Mouse (Mus musculus) heart, adult 2 months (tissue): Measurements from ENCODE around the gene Fam104a.
A peak's percentile ranks its signal among the peaks of the same experiment; 100 is the strongest.

Experiments used
- CTCF ChIP-seq: fragments of 200-600 bp; IDR thresholded peaks from 2 replicates; pipeline ENCODE4 v1.8.1; 2022; ENCODE audit warnings: antibody characterized with exemption, mild to moderate bottlenecking, moderate library complexity
- EP300 ChIP-seq: fragments of 200-500 bp; IDR thresholded peaks from 2 replicates; pipeline ENCODE4 v1.6.1; 2011; ENCODE audit warnings: low read depth, low read length, control low read depth; ENCODE audit not compliant: insufficient read depth

- TF ChIP-seq CTCF (peak; percentile 68), EP300 (no peak)
Measured at GRCm38 (mm10) chr11:113611664-113612611, 72.0 kb downstream of the Fam104a start.
